Mouse (Mus musculus): ENCODE data around the gene Cox7a1. TPM values are rescaled to one million over a fixed set of nuclear protein-coding genes. Genes with fewer than 3 reads are reported as not detected.

The Cox7a1 gene
- polyA plus RNA-seq, 1 experiment from 2014 or later = 9.1 TPM

- H3K27me3 ChIP-seq (ENCODE audit: control insufficient read depth, insufficient read depth, low read depth, low read length) = no peaks in the 10 kb centered on the region
- no peak within 1 kb of the TSS for H3K27ac ChIP-seq (ENCODE audit: low read length)
- no peaks in the 10 kb centered on the region for H3K36me3 ChIP-seq (ENCODE audit: control insufficient read depth, insufficient read depth)
- no peak for ATAC-seq (ENCODE audit: low read depth)
- H3K4me2 ChIP-seq (ENCODE audit: low read depth, low read length) = no peak within 1 kb of the TSS
- 67% methylated on average over 4 of the region's 4 CpGs for WGBS (ENCODE audit: insufficient replicate concordance)
- no peak within 1 kb of the TSS for H3K4me3 ChIP-seq (ENCODE audit: low read depth, low read length)
- H3K4me1 ChIP-seq (ENCODE audit: control insufficient read depth, low read depth, low read length) = peaks cover 16% of the 10 kb centered on the region
- H3K9ac ChIP-seq (ENCODE audit: low read depth, low read length) = no peak within 1 kb of the TSS
- no peaks in the 10 kb centered on the region for H3K9me3 ChIP-seq (replicated peaks; ENCODE audit: control insufficient read depth, low read length)
These were observed 51.7 kb downstream of the Cox7a1 start, which contains the start of gene Ovol3 for GRCm38 (mm10) chr7:30235625-30236024. Gene Ovol3, minus strand, starts transcription at chr7:30235725.

Other genes starting within 250 kb of the Cox7a1 start
- 1.3 and 1.5 TPM in 2 replicates for gene Zfp74, start 230.1 kb upstream of the Cox7a1 start, polyA plus RNA-seq (2015; fragmentation: Nextera tagmentation; extraction: Ambion mirVana)
- gene Zfp568, start 200.2 kb upstream of the Cox7a1 start, polyA plus RNA-seq (2015; fragmentation: Nextera tagmentation; extraction: Ambion mirVana) = 8.1 and 8.2 TPM in 2 replicates
- 0.28 and 0.34 TPM in 2 replicates for gene Zfp14, start 132.8 kb upstream of the Cox7a1 start, polyA plus RNA-seq (2015; fragmentation: Nextera tagmentation; extraction: Ambion mirVana)
- 1.2 TPM in 2 replicates for gene Zfp82, start 111.2 kb upstream of the Cox7a1 start, polyA plus RNA-seq (2015; fragmentation: Nextera tagmentation; extraction: Ambion mirVana)
- not detected in 2 replicates for gene Gm26920, start 93.7 kb upstream of the Cox7a1 start, polyA plus RNA-seq (2015; fragmentation: Nextera tagmentation; extraction: Ambion mirVana)
- 1.0 and 1.4 TPM in 2 replicates for gene Zfp566, start 93.6 kb upstream of the Cox7a1 start, polyA plus RNA-seq (2015; fragmentation: Nextera tagmentation; extraction: Ambion mirVana)
- gene Zfp260, start 89.4 kb upstream of the Cox7a1 start, polyA plus RNA-seq (2015; fragmentation: Nextera tagmentation; extraction: Ambion mirVana) = 14.4 and 14.7 TPM in 2 replicates
- 1.0 and 1.4 TPM in 2 replicates for gene Zfp382, start 62.2 kb upstream of the Cox7a1 start, polyA plus RNA-seq (2015; fragmentation: Nextera tagmentation; extraction: Ambion mirVana)
- gene Zfp146, start 14.4 kb upstream of the Cox7a1 start, polyA plus RNA-seq (2015; fragmentation: Nextera tagmentation; extraction: Ambion mirVana) = 3.7 TPM in 2 replicates
- 29.6 and 30.7 TPM in 2 replicates for gene Capns1, start 14.7 kb downstream of the Cox7a1 start, polyA plus RNA-seq (2015; fragmentation: Nextera tagmentation; extraction: Ambion mirVana)
- 36.5 and 39.4 TPM in 2 replicates for gene Polr2i, start 47.8 kb downstream of the Cox7a1 start, polyA plus RNA-seq (2015; fragmentation: Nextera tagmentation; extraction: Ambion mirVana)
- gene Tbcb, start 48.1 kb downstream of the Cox7a1 start, polyA plus RNA-seq (2015; fragmentation: Nextera tagmentation; extraction: Ambion mirVana) = 34.4 and 37.8 TPM in 2 replicates
- gene Ovol3, start 51.6 kb downstream of the Cox7a1 start, polyA plus RNA-seq (2015; fragmentation: Nextera tagmentation; extraction: Ambion mirVana) = not detected in 2 replicates
- 0.11 and 0.19 TPM in 2 replicates for gene Thap8, start 96.0 kb downstream of the Cox7a1 start, polyA plus RNA-seq (2015; fragmentation: Nextera tagmentation; extraction: Ambion mirVana)
- 6.5 and 7.5 TPM in 2 replicates for gene Wdr62, start 96.3 kb downstream of the Cox7a1 start, polyA plus RNA-seq (2015; fragmentation: Nextera tagmentation; extraction: Ambion mirVana)
- gene Clip3, start 107.6 kb downstream of the Cox7a1 start, polyA plus RNA-seq (2015; fragmentation: Nextera tagmentation; extraction: Ambion mirVana) = 0.50 and 0.90 TPM in 2 replicates
- 15.8 and 18.0 TPM in 2 replicates for gene Alkbh6, start 124.6 kb downstream of the Cox7a1 start, polyA plus RNA-seq (2015; fragmentation: Nextera tagmentation; extraction: Ambion mirVana)
- 17.0 and 22.4 TPM in 2 replicates for gene Syne4, start 130.7 kb downstream of the Cox7a1 start, polyA plus RNA-seq (2015; fragmentation: Nextera tagmentation; extraction: Ambion mirVana)
- gene E130208F15Rik, start 137.6 kb downstream of the Cox7a1 start, polyA plus RNA-seq (2015; fragmentation: Nextera tagmentation; extraction: Ambion mirVana) = 0.30 and 0.88 TPM in 2 replicates
- gene Sdhaf1, start 139.8 kb downstream of the Cox7a1 start, polyA plus RNA-seq (2015; fragmentation: Nextera tagmentation; extraction: Ambion mirVana) = 4.3 and 4.6 TPM in 2 replicates
- gene Lrfn3, start 178.6 kb downstream of the Cox7a1 start, polyA plus RNA-seq (2015; fragmentation: Nextera tagmentation; extraction: Ambion mirVana) = 2.0 and 2.1 TPM in 2 replicates
- gene Tyrobp, start 229.6 kb downstream of the Cox7a1 start, polyA plus RNA-seq (2015; fragmentation: Nextera tagmentation; extraction: Ambion mirVana) = 150 and 154 TPM in 2 replicates
- 7.2 and 7.8 TPM in 2 replicates for gene Hcst, start 235.7 kb downstream of the Cox7a1 start, polyA plus RNA-seq (2015; fragmentation: Nextera tagmentation; extraction: Ambion mirVana)
- 1.4 and 1.7 TPM in 2 replicates for gene Nfkbid, start 237.6 kb downstream of the Cox7a1 start, polyA plus RNA-seq (2015; fragmentation: Nextera tagmentation; extraction: Ambion mirVana)